Mouse (Mus musculus) heart, adult 9 months (tissue): Measurements from ENCODE around the gene Gm28043.
"Not testable (repeated sequence)": the region's sequence is repeated elsewhere in the genome, so short reads cannot be mapped to it uniquely, and the experiment has no call there.

Experiments used
- DNase-seq, 2 experiments: peaks; one replicate each; pipeline ENCODE4 v3.0.0; 2022; ENCODE audit warnings: low spot score in 2 of 2

Gm28043 gene

DNA sequence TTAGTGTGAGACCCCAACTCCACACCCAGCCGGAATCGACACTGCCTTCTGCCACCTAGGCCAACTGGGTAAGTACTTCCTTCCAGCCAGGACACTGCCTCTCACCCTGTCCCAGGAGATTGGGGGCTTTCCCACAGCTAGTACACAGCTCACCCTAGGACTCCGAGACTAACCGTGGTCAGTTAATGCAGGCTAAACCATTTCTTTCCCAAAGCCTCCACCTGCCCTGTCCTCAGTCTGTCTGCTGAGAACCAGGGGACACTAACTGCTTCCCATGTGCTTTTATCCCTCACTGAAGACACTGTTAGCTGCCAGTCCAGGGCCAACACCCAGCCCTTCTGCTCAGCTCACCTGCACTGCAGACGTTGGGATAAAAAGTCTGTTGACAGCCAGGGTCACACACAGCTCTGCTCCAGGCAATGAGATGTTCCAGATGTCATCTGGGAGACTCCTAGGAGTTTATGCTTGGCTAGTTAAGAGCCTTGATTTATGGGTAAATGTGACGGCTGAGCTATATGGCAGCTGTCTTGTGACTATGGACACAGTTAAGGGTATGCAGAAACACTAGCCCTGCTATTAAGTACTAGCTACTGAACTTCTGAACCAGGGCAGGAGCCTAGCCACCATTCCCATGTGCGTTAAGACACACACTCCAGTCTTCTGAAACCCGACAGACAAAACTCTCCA lies 97.2 kb downstream of the Gm28043 start:
- DNase-seq = no peak

DNA sequence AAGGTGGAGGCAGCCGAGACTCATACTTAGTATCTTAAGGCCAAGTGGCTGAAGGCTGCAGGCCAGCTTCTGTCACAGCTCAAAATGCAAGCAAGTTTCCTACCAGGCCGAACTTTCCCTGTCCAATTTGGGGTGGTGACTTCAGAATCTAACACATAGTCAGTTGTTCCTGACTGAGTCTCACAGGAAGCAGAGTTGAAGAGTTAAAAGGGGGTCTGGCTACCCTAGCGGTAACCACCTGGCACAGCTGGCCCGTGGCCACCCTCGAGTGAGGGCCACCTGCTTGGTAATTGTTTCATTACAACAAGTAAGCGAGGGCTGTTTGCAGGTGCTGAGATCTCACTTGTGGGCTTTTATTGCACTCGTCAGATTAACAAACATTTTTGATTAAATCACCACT lies 97.9 kb downstream of the Gm28043 start:
- no peak for DNase-seq

GRCm38 (mm10) chr17:29713734-29714133 lies 99.1 kb downstream of the Gm28043 start:
- DNase-seq = not testable (repeated sequence)

DNA sequence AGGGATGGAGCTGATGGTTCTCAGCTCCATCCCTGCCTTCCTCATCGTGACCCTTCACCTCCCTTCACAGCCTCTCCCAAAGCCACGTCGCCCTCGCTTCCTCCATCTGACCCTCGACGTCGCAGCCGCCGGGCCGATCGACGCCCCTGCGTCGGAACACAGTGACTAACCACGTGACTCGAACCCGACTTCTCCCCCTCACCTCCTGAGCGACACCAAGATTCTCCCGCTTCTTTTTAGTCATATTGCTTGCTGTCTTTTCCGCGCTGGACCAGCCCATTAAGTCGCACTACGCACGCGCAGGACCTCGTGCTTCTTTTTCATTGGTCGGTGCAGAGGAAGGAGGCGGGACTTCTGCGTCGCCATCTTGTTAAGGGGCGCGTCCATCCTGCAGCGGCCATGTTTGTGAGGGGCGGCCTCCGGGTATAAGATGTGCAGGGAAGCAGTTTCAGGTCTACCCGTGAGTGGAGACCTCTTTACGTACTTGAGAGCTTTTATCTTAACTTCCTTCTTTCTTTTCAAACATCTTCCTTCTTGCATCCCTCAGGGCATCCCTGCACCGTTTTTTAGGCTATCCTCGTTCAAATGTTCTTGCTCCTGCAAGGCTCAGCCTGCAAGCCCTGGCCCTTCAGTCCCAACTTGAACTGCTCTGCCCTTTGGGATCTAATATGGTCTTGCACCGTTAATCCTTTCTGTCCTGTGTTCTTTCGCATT lies 102.2 kb downstream of the Gm28043 start, which contains the start of gene Ccdc167:
TSS of gene Ccdc167 (minus strand) at position 313 of the 714 bp plus-strand sequence.
- DNase-seq = peak; percentile 95 to 96

DNA sequence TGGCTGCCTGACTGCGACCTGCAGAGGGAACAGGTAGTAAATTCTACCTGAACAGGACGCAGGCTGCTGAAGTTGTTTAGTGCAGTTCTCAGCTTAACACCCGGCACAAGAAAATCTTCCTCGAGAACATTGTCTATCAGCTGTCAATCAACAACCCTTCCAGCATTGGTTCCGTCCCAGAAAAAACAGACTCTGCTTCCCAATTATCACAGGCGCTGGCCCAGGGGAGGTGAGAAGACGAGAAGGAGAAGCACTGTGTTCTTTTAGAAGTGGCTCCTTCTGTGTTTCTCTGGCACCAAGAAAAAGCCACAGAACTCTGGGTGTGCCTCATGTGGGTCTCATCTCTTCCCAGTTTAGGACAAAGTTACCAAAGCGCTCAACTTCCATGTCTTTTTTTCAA lies 104.0 kb downstream of the Gm28043 start:
- no peak for DNase-seq

- no peak for DNase-seq
Observed at GRCm38 (mm10) chr17:29719628-29720575, 105.2 kb downstream of the Gm28043 start.

GRCm38 (mm10) chr17:29720755-29721365 lies 106.2 kb downstream of the Gm28043 start:
- DNase-seq = no peak

GRCm38 (mm10) chr17:29724610-29725009 lies 109.9 kb downstream of the Gm28043 start:
- DNase-seq = no peak

- DNase-seq = no peak
Observed at GRCm38 (mm10) chr17:29725027-29725620, 110.4 kb downstream of the Gm28043 start.

GRCm38 (mm10) chr17:29728082-29728481 lies 113.4 kb downstream of the Gm28043 start:
- no peak for DNase-seq

- no peak for DNase-seq
Observed at GRCm38 (mm10) chr17:29730510-29731265, 116.0 kb downstream of the Gm28043 start.

GRCm38 (mm10) chr17:29731266-29731952 lies 116.7 kb downstream of the Gm28043 start:
- no peak for DNase-seq

- DNase-seq = no peak
Observed at GRCm38 (mm10) chr17:29731953-29732325, 117.3 kb downstream of the Gm28043 start.

GRCm38 (mm10) chr17:29732522-29732921 lies 117.8 kb downstream of the Gm28043 start:
- DNase-seq = no peak

DNA sequence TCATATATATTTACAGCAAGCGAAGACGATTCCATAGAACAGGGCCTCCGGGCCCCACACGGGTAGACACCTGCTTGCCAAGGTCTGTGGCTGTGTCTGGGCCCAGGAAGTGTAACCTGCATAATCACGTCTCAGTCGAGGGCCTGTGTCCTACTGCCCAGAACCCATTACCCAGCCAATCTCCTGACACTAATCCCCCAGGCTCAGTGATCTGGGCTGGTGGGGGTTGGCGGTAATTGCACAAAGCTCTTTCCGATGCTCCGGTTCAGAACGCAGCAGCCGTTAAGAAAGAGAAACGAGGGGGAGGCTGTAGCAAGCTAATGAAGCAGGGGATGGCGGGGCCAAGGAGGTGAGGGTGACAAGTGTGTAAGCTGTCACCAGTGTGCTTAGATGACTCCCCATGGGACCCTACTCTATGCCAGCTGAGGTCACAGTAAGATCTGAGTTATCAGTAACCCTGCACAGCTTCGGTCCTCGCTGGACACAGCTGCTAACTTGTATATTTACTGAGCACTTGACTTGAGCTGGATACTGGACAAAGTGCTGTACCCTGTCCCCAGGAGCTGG lies 121.9 kb downstream of the Gm28043 start:
- DNase-seq = no peak

DNA sequence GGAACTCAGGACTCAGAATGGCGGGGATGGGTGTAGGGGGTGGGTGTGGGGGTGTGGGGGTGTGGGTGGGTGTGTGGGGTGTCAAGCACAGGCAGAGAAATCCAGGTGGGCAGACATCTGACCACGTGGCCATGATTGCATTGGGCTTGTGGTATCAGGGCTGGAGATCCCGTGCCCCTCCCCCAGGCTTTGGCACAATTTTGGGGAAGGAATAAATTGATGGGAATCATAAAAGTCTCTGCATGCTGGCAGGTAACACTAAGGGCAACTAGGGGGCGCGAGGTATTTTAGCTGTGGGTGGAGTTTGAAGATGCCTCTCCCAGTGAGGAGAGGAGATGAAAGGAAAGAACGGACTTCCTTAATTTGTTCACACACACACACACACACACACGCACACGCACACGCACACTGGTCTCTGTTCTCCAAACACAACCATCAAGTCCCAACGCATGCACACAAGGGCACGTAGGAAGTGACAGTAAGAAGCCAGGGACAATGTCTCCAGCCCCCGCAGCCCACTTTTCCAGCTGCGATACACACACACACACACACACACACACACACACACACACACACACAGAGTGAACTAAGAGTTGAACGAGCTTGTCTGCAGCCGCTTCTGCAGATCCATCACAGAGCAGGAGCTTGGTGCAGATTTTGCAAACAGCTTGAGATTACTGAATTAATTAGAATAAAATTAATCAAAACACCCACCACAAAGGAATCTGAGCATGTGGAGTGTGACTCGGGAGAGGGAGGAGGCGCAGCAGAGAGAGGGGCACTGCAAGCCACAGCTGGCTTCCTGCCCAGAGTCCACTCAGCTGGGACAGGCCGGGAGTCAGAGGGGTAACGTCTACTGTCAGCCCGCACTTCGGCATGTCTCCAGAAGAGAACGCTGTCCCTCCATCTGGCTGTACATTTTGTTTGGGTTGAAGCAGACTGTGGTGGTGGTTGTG lies 123.5 kb downstream of the Gm28043 start:
- DNase-seq = no peak

- DNase-seq = no peak
Observed at GRCm38 (mm10) chr17:29747466-29747865, 132.8 kb downstream of the Gm28043 start.
